Mouse (Mus musculus) hindbrain, embryonic 16.5 days (tissue): Measurements from ENCODE around the gene Epn3. TPM values are rescaled to one million over a fixed set of nuclear protein-coding genes. Genes with fewer than 3 reads are reported as not detected.

Experiments
- ATAC-seq: fragments of 200-750 bp; cut with Nextera tagmentation; 2 replicates; pipeline ENCODE4 v1.8.0; 2017; ENCODE audit warnings: moderate TSS enrichment, moderate library complexity
- H3K27ac ChIP-seq: fragments of 300-500 bp; sonication (generic); 2 replicates; pipeline ENCODE4 v1.5.1; 2014; ENCODE audit warnings: low read depth, mild to moderate bottlenecking, control low read depth, low read length, moderate library complexity
- H3K27me3 ChIP-seq: fragments of 300-500 bp; sonication (generic); replicated peaks from 2 replicates; pipeline ENCODE4 v1.6.1; 2014; ENCODE audit warnings: low read length; ENCODE audit not compliant: control insufficient read depth, insufficient read depth
- H3K36me3 ChIP-seq: fragments of 300-500 bp; sonication (generic); 2 replicates; pipeline ENCODE4 v1.6.1; 2014; ENCODE audit warnings: mild to moderate bottlenecking, low read length, moderate library complexity, mixed read lengths; ENCODE audit not compliant: control insufficient read depth, insufficient read depth
- H3K4me1 ChIP-seq: fragments of 300-500 bp; sonication (generic); 2 replicates; pipeline ENCODE4 v1.6.1; 2014; ENCODE audit warnings: low read depth, low read length; ENCODE audit not compliant: control insufficient read depth, insufficient read depth
- H3K4me2 ChIP-seq: fragments of 300-500 bp; sonication (generic); 2 replicates; pipeline ENCODE4 v1.6.1; 2014; ENCODE audit warnings: mild to moderate bottlenecking, low read length, control low read depth, moderate library complexity
- H3K4me3 ChIP-seq: fragments of 300-500 bp; sonication (generic); 2 replicates; pipeline ENCODE4 v1.5.1; 2014; ENCODE audit warnings: mild to moderate bottlenecking, low read length, control low read depth, moderate library complexity
- H3K9ac ChIP-seq: fragments of 300-500 bp; sonication (generic); 2 replicates; pipeline ENCODE4 v1.6.1; 2014; ENCODE audit warnings: low read depth, mild to moderate bottlenecking, control low read depth, low read length, moderate library complexity
- H3K9me3 ChIP-seq: fragments of 300-500 bp; sonication (generic); 2 replicates; pipeline ENCODE4 v1.6.1; 2014; ENCODE audit warnings: mild to moderate bottlenecking, low read length, moderate library complexity; ENCODE audit not compliant: control insufficient read depth
- WGBS: fragments of 180-500 bp; shearing (Covaris S2); extraction: QIAGEN DNeasy Blood & Tissue Kit; methylation state at CpG from one replicate; pipeline ENCODE4 v1.1.7; 2014; 5-methylcytosine and 5-hydroxymethylcytosine counted together
- polyA plus RNA-seq: library from polyadenylated mRNA; unstranded; fragments of >200 nt; fragmentation: Nextera tagmentation; extraction: Ambion mirVana; gene quantifications from 2 replicates; pipeline ENCODE4 v1.2.1, GENCODE M21; 2015

Gene Epn3
- polyA plus RNA-seq, 1 experiment from 2014 or later = 3.0 TPM

- H3K4me3 ChIP-seq = no peak overlapping the region; the same call in 1 of the 2 replicates
- H3K36me3 ChIP-seq = no peaks in the 10 kb centered on the region
- H3K9me3 ChIP-seq = no peaks in the 10 kb centered on the region
- peak overlapping the region; percentile 60 for H3K4me2 ChIP-seq
- H3K27ac ChIP-seq = no peak overlapping the region
- 29% methylated on average over 8 of the region's 8 CpGs for WGBS
- peaks cover 2% of the 10 kb centered on the region; the same call in 1 of the 2 replicates for H3K27me3 ChIP-seq
- ATAC-seq = no peak
- peaks cover 18% of the 10 kb centered on the region for H3K4me1 ChIP-seq
- no peak overlapping the region for H3K9ac ChIP-seq
Observed at GRCm38 (mm10) chr11:94500362-94500761, 588 bp upstream of the Epn3 start.

- H3K9me3 ChIP-seq = no peaks in the 10 kb centered on the region
- peak overlapping the region; percentile 58 for H3K9ac ChIP-seq
- peak overlapping the region; percentile 60 for H3K4me2 ChIP-seq
- peaks cover 2% of the 10 kb centered on the region; the same call in 1 of the 2 replicates for H3K27me3 ChIP-seq
- H3K36me3 ChIP-seq = no peaks in the 10 kb centered on the region
- ATAC-seq = peak; percentile 59
- H3K4me3 ChIP-seq = peak overlapping the region; percentile 36
- 0 out of 2 replicates have a peak overlapping the region, but pooled peaks have one; percentile 7 for H3K27ac ChIP-seq
- 8% methylated on average over 2 of the region's 2 CpGs for WGBS
- peaks cover 18% of the 10 kb centered on the region for H3K4me1 ChIP-seq
Observed at GRCm38 (mm10) chr11:94499035-94499434, 739 bp downstream of the Epn3 start.

GRCm38 (mm10) chr11:94498093-94498996, 1.4 kb downstream of the Epn3 start:
- Histone ChIP-seq H3K4me3 (no peak overlapping the region; the same call in 1 of the 2 replicates), H3K9ac (peak overlapping the region; percentile 7; the same call in 1 of the 2 replicates), H3K36me3 (no peaks in the 10 kb centered on the region), H3K27ac (peak overlapping the region; percentile 54; the same call in 1 of the 2 replicates), H3K9me3 (no peaks in the 10 kb centered on the region), H3K4me2 (peak overlapping the region; percentile 60), H3K27me3 (peaks cover 2% of the 10 kb centered on the region; the same call in 1 of the 2 replicates), H3K4me1 (peaks cover 18% of the 10 kb centered on the region)
- WGBS = 19% methylated on average over 19 of the region's 19 CpGs
- ATAC-seq = peak; percentile 53

- Histone ChIP-seq H3K27ac (no peak overlapping the region), H3K27me3 (peaks cover 5% of the 10 kb centered on the region), H3K4me3 (no peak overlapping the region), H3K4me1 (peaks cover 20% of the 10 kb centered on the region), H3K9ac (no peak overlapping the region), H3K4me2 (no peak overlapping the region), H3K9me3 (no peaks in the 10 kb centered on the region), H3K36me3 (no peaks in the 10 kb centered on the region)
- no peak for ATAC-seq
- WGBS = 75% methylated on average over 3 of the region's 3 CpGs
Observed at GRCm38 (mm10) chr11:94495415-94495814, 4.4 kb downstream of the Epn3 start.

GRCm38 (mm10) chr11:94491749-94492099, 8.1 kb downstream of the Epn3 start:
- H3K27me3 ChIP-seq = peaks cover 3% of the 10 kb centered on the region
- H3K9me3 ChIP-seq = no peaks in the 10 kb centered on the region
- H3K4me1 ChIP-seq = peaks cover 3% of the 10 kb centered on the region; the same call in 1 of the 2 replicates
- peak overlapping the region; percentile 74 for H3K4me2 ChIP-seq
- no peak overlapping the region for H3K27ac ChIP-seq
- no peak for ATAC-seq
- H3K4me3 ChIP-seq = peak overlapping the region; percentile 49
- WGBS = 67% methylated on average over 7 of the region's 7 CpGs
- H3K36me3 ChIP-seq = no peaks in the 10 kb centered on the region
- H3K9ac ChIP-seq = peak overlapping the region; percentile 63; the same call in 1 of the 2 replicates

- Histone ChIP-seq H3K4me3 (peak overlapping the region; percentile 49), H3K9me3 (no peaks in the 10 kb centered on the region), H3K36me3 (no peaks in the 10 kb centered on the region), H3K27me3 (peaks cover 3% of the 10 kb centered on the region), H3K4me1 (peaks cover 3% of the 10 kb centered on the region; the same call in 1 of the 2 replicates), H3K9ac (peak overlapping the region; percentile 63), H3K27ac (no peak overlapping the region), H3K4me2 (peak overlapping the region; percentile 74)
- 5% methylated on average over 55 of the region's 55 CpGs for WGBS
- peak; percentile 63 for ATAC-seq
Observed at GRCm38 (mm10) chr11:94491035-94491748, 8.6 kb downstream of the Epn3 start.

- Histone ChIP-seq H3K9ac (no peak overlapping the region), H3K4me2 (no peak overlapping the region), H3K27ac (no peak overlapping the region), H3K4me1 (peaks cover 3% of the 10 kb centered on the region; the same call in 1 of the 2 replicates), H3K9me3 (no peaks in the 10 kb centered on the region), H3K4me3 (no peak overlapping the region), H3K36me3 (no peaks in the 10 kb centered on the region), H3K27me3 (peaks cover 3% of the 10 kb centered on the region)
- no peak for ATAC-seq
- WGBS = 32% methylated on average over 4 of the region's 4 CpGs
Observed at GRCm38 (mm10) chr11:94489745-94490144, 10.0 kb downstream of the Epn3 start.

GRCm38 (mm10) chr11:94488767-94489533, 10.8 kb downstream of the Epn3 start:
- Histone ChIP-seq H3K9me3 (no peaks in the 10 kb centered on the region), H3K27ac (no peak overlapping the region), H3K4me2 (no peak overlapping the region), H3K4me3 (no peak overlapping the region), H3K27me3 (peaks cover 3% of the 10 kb centered on the region), H3K36me3 (no peaks in the 10 kb centered on the region), H3K4me1 (peaks cover 3% of the 10 kb centered on the region; the same call in 1 of the 2 replicates), H3K9ac (no peak overlapping the region)
- ATAC-seq = no peak
- 91% methylated on average over 11 of the region's 11 CpGs for WGBS
